Mouse (Mus musculus) forebrain, postnatal 0 days (tissue): Measurements from ENCODE around the gene Nsmce3. TPM values are rescaled to one million over a fixed set of nuclear protein-coding genes. Genes with fewer than 3 reads are reported as not detected.

ENCODE experiments used
- ATAC-seq: fragments of 200-750 bp; cut with Nextera tagmentation; 2 replicates; pipeline ENCODE4 v1.8.0; 2017; ENCODE audit warnings: mild to moderate bottlenecking, moderate library complexity
- DNase-seq: peaks from one replicate; pipeline ENCODE4 v3.0.0-alpha.2; 2015
- H3K27ac ChIP-seq: fragments of 300-500 bp; sonication (generic); 2 replicates; pipeline ENCODE4 v1.5.1; 2014; ENCODE audit warnings: low read depth, mild to moderate bottlenecking, antibody characterized with exemption, low read length, moderate library complexity, mixed read lengths
- H3K27me3 ChIP-seq: fragments of 300-500 bp; sonication (generic); 2 replicates; pipeline ENCODE4 v1.6.1; 2014; ENCODE audit warnings: mild to moderate bottlenecking, low read length, mixed read lengths; ENCODE audit not compliant: insufficient read depth
- H3K36me3 ChIP-seq: fragments of 300-500 bp; sonication (generic); 2 replicates; pipeline ENCODE4 v1.6.1; 2014; ENCODE audit warnings: mild to moderate bottlenecking, moderate library complexity; ENCODE audit not compliant: insufficient read depth
- H3K4me1 ChIP-seq: fragments of 300-500 bp; sonication (generic); 2 replicates; pipeline ENCODE4 v1.6.1; 2014; ENCODE audit warnings: antibody characterized with exemption; ENCODE audit not compliant: insufficient read depth
- H3K4me2 ChIP-seq: fragments of 300-500 bp; sonication (generic); 2 replicates; pipeline ENCODE4 v1.6.1; 2014; ENCODE audit warnings: low read depth, mild to moderate bottlenecking, moderate library complexity
- H3K4me3 ChIP-seq: fragments of 300-500 bp; sonication (generic); 2 replicates; pipeline ENCODE4 v1.5.1; 2014; ENCODE audit warnings: low read depth, low read length, mixed read lengths
- H3K9ac ChIP-seq: fragments of 300-500 bp; sonication (generic); 2 replicates; pipeline ENCODE4 v1.6.1; 2014; ENCODE audit warnings: mild to moderate bottlenecking
- H3K9me3 ChIP-seq: fragments of 300-500 bp; sonication (generic); 2 replicates; pipeline ENCODE4 v1.6.1; 2016; ENCODE audit warnings: low read length
- CTCF ChIP-seq: sonication (generic); IDR thresholded peaks from 2 replicates; pipeline ENCODE4 v1.5.1; 2016; ENCODE audit warnings: antibody characterized with exemption, control low read depth, low read depth
- WGBS: fragments of 180-500 bp; shearing (Covaris S2); extraction: QIAGEN DNeasy Blood & Tissue Kit; methylation state at CpG from one replicate; pipeline ENCODE4 v1.1.7; 2014; 5-methylcytosine and 5-hydroxymethylcytosine counted together
- polyA plus RNA-seq: library from polyadenylated mRNA; unstranded; fragments of >200 nt; fragmentation: Nextera tagmentation; extraction: Ambion mirVana; gene quantifications from 2 replicates; pipeline ENCODE4 v1.2.1, GENCODE M21; 2015
- total RNA-seq: library from RNA; depleted of rRNA; stranded (reverse); fragments of >200 nt; gene quantifications from 2 replicates; pipeline ENCODE4 v1.2.3, GENCODE M21; 2014

The Nsmce3 gene
- total and polyA plus RNA-seq, 2 experiments from 2014 or later: 10.2 to 20.5 TPM

DNA sequence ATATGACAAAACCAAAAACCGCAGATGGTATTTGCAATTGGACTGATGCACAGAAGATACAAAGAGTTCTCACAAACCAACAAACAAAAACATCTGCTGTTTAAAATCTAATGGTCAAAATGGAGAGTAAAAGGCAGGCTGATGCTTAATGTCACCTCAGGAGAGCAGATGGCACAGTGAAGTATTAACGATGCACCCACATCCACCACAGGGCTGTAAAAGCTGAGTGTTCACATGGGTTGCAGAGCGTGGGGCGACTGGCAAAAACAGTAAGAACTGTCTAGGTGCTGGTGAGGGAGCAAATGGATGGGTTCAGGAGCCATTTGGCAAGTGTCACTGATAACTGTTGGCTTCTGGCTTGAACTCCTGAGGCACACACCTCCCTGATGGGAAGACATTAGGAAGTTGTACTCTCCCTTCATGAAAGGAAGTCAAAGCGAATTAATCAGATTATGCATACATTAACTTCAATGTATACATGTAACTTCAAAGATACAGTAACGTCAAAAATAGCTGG lies 3.2 kb downstream of the Nsmce3 start:
- H3K4me1 ChIP-seq: peaks cover 18% of the 10 kb centered on the region

DNA sequence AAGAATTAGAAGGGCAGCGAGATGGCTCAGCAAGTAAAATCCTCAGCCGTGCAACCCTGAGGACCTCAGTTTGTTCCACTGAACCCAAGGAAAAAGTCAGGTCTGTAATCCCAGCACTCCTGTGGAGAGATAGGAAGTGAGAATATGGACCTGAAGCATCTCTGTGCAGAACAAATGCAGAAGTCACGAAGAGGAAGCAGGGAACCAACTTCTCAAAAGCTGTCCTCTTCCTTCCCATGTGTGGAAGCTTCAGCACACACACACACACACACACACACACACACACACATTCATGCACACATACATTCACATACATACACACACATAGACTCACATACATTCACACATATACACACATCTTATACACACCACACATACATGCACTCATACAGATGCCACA lies 9.3 kb downstream of the Nsmce3 start:
- no peaks in the 10 kb centered on the region for H3K27me3 ChIP-seq
- H3K4me3 ChIP-seq: no peak overlapping the region
- H3K36me3 ChIP-seq: no peaks in the 10 kb centered on the region
- DNase-seq: no peak
- ATAC-seq: no peak
- no peaks in the 10 kb centered on the region for H3K9me3 ChIP-seq
- H3K9ac ChIP-seq: no peak overlapping the region
- no peak overlapping the region for H3K27ac ChIP-seq
- no peak for TF ChIP-seq CTCF
- H3K4me2 ChIP-seq: no peak overlapping the region
- 86% methylated on average over 3 of the region's 3 CpGs for WGBS
- no peaks in the 10 kb centered on the region for H3K4me1 ChIP-seq

More for the DNA sequence above, 3.2 kb downstream of the Nsmce3 start:
- no peak for ATAC-seq
- Histone ChIP-seq H3K27me3 (no peaks in the 10 kb centered on the region), H3K4me3 (no peak overlapping the region), H3K36me3 (no peaks in the 10 kb centered on the region), H3K27ac (no peak overlapping the region), H3K9me3 (no peaks in the 10 kb centered on the region), H3K4me2 (no peak overlapping the region), H3K9ac (no peak overlapping the region)
- no peak for DNase-seq
- WGBS: 83% methylated on average over 6 of the region's 6 CpGs
- TF ChIP-seq CTCF: no peak

DNA sequence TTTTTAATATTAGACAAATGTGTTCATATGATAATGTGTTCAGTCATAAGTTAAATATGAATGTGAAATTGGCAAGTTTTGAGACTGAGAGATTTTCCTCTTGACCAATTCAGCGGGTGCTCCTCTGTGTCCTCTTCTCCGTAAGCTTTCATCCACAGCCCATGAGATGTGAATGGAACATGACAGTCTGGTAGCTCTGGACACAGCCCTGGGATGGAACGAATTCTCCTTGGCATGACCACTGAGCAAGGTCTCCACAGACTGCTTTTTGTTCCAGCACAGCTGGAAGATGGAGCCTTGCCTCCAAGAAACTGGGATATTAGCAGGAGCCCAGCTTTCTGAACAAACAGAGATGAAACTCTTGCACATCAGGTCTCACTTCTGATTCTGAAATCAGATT lies 9.8 kb downstream of the Nsmce3 start:
- Histone ChIP-seq H3K4me3 (no peak overlapping the region), H3K27me3 (no peaks in the 10 kb centered on the region), H3K9ac (no peak overlapping the region), H3K4me2 (no peak overlapping the region), H3K4me1 (no peaks in the 10 kb centered on the region), H3K27ac (no peak overlapping the region), H3K9me3 (no peaks in the 10 kb centered on the region), H3K36me3 (no peaks in the 10 kb centered on the region)
- WGBS: 80% methylated on average over 3 of the region's 3 CpGs
- TF ChIP-seq CTCF: no peak
- no peak for DNase-seq
- no peak for ATAC-seq

DNA sequence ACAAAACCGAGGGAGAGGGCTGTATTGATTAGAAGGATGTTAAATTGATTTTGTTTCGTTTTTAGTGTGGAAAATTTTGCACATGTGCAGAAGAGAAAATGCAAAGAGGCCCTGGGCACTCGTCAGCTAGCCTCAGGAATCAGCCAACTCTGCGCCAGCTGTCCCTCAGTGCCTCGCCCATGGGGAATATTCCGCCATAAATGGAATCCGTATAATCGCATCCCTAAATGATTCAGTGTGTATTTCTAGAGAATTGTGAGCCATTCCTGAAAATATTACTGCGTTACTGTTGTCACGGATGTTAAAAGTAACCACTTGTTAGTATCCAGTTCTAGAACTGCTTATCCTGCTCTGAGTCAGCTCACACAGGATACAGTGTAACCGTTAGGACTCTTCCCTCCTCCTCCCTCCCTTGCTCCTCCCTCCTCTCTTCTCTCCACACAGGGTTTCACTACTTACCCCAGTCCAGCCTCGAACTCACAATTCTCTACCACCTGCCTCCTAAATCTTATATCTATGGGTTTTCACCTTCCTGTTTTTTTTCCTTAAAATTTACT lies 16.2 kb downstream of the Nsmce3 start:
- DNase-seq (no peak), ATAC-seq (no peak)
- no peak overlapping the region for H3K4me3 ChIP-seq
- no peaks in the 10 kb centered on the region for H3K36me3 ChIP-seq
- 0 out of 2 replicates have a peak, but pooled peaks cover 3% of the 10 kb centered on the region for H3K4me1 ChIP-seq
- H3K27ac ChIP-seq: no peak overlapping the region
- WGBS: 65% methylated on average over 12 of the region's 12 CpGs
- no peaks in the 10 kb centered on the region for H3K9me3 ChIP-seq
- TF ChIP-seq CTCF: no peak
- H3K9ac ChIP-seq: no peak overlapping the region
- H3K4me2 ChIP-seq: peak overlapping the region; percentile 26
- H3K27me3 ChIP-seq: no peaks in the 10 kb centered on the region

DNA sequence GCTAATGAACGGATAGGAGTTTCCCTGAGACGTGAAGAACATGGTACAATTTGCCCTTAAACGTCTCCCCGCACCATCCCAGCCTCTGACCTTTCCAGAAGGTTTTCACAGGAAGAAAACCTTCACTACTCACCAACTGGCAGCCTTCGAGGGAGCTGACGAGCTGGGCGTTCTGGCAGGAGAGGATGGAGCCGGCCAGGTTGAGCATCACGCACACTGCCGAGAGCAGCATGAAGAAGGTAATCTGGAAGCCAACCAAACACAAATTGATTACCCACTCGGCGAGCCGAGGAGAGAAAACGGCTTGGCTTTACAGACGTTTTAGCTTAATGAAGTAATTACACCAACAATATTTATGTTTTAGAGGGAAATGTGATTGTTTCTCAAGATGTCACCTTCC lies 16.8 kb downstream of the Nsmce3 start:
- Histone ChIP-seq H3K27ac (no peak overlapping the region), H3K4me2 (peak overlapping the region; percentile 26), H3K9me3 (no peaks in the 10 kb centered on the region), H3K27me3 (no peaks in the 10 kb centered on the region), H3K9ac (no peak overlapping the region), H3K36me3 (no peaks in the 10 kb centered on the region), H3K4me3 (no peak overlapping the region), H3K4me1 (0 out of 2 replicates have a peak, but pooled peaks cover 3% of the 10 kb centered on the region)
- no peak for TF ChIP-seq CTCF
- ATAC-seq: no peak
- WGBS: 41% methylated on average over 15 of the region's 15 CpGs
- DNase-seq: no peak

DNA sequence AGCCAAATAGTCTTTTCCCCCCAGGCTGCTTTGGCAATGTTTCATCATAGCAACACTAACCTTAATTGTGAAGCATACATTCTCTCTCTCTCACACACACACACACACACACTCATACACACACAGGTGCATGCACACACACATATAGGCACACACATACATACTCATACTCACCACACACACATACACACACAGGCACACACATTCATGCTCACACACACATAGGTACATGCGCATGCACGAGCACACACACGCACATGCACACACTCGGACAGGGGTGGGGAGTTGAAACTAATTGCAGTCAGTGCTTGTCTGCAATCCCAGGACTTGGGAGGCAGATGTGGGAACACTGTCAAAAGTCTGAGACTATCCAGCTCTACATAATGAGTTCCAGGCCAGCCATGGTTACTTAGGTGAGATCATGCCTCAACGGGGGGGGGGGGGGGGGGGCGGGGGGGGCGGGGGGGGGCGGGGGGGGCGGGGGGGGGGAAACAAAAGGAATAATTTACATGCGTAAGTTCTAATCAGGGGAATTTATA lies 17.3 kb downstream of the Nsmce3 start:
- Histone ChIP-seq H3K4me2 (no peak overlapping the region), H3K4me3 (no peak overlapping the region), H3K9ac (no peak overlapping the region)

DNA sequence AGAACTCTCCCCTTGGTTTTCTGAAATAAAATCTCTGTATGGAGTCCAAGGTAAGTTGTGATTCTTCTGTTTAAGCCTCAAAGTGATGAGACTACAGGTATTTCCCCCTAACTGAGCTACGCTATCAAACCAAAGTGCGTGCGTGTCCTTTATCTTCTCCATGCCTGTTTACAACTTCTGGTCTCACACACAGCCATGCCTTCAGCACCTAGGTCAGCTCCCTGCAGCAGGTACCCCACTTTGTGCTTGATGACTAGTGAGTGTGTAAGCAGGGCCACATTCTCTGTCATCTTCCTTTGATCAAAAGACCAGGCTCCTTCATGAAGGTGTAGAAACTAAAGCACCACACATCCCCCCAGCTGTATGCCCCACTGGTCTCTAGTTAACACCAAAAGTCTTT lies 22.0 kb downstream of the Nsmce3 start:
- H3K4me3 ChIP-seq: no peak overlapping the region
- H3K4me1 ChIP-seq: no peaks in the 10 kb centered on the region
- H3K4me2 ChIP-seq: no peak overlapping the region
- WGBS: 55% methylated on average over 3 of the region's 3 CpGs
- ATAC-seq: no peak
- no peak for DNase-seq
- H3K36me3 ChIP-seq: no peaks in the 10 kb centered on the region
- no peak overlapping the region for H3K27ac ChIP-seq
- H3K9me3 ChIP-seq: no peaks in the 10 kb centered on the region
- no peaks in the 10 kb centered on the region for H3K27me3 ChIP-seq
- no peak for TF ChIP-seq CTCF
- H3K9ac ChIP-seq: no peak overlapping the region

More for the DNA sequence above, 17.3 kb downstream of the Nsmce3 start:
- ATAC-seq (peak; percentile 14; the same call in 1 of the 2 replicates), DNase-seq (no peak)
- Histone ChIP-seq H3K27me3 (no peaks in the 10 kb centered on the region), H3K36me3 (no peaks in the 10 kb centered on the region), H3K9me3 (no peaks in the 10 kb centered on the region), H3K4me1 (0 out of 2 replicates have a peak, but pooled peaks cover 3% of the 10 kb centered on the region), H3K27ac (no peak overlapping the region)
- WGBS: 73% methylated on average over 5 of the region's 10 CpGs
- no peak for TF ChIP-seq CTCF
